Mouse (Mus musculus): ENCODE data around the gene Zfyve28. TPM values are rescaled to one million over a fixed set of nuclear protein-coding genes. Genes with fewer than 3 reads are reported as not detected.

The Zfyve28 gene
- polyA plus RNA-seq, 2 experiments: 0.95 to 1.7 TPM

DNA sequence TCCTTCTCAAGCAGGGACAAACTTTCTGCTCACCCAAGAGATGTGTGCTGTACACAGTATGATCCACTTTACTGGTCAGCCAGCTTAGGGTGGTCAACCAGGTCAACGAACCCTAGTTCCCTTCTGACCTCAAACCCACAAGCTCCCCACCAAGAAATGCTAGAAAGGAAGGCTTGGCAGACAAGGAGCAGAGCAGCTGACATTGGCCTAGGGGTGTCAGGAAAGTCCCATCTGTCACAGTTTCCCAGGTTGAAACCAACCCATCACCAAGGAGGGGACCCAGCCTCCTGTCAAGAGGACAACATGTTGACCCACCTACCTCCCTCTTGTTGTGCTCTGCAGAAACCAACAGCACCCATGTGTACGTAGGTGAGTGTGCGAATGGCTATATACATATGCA, 41.8 kb downstream of the Zfyve28 start:
- no peak for ATAC-seq (ENCODE audit: low FRiP score, low read depth)
- TF ChIP-seq POLR2A (IDR thresholded peaks at IDR 0.05; ENCODE audit: borderline replicate concordance, extremely low read depth, insufficient read depth, insufficient read length): no peak
- no peak overlapping the region for H3K4me2 ChIP-seq (replicated peaks; ENCODE audit: low read depth, low read length, severe bottlenecking)
- H3K9ac ChIP-seq (ENCODE audit: low read depth, low read length, severe bottlenecking): no peak overlapping the region
- no peak overlapping the region for H3K4me3 ChIP-seq (replicated peaks; ENCODE audit: low read length)
- no peaks in the 10 kb centered on the region for H3K27me3 ChIP-seq (ENCODE audit: control insufficient read depth, insufficient read depth, low read length)
- H3K4me1 ChIP-seq (ENCODE audit: control insufficient read depth, insufficient read depth, low read length): peaks cover 10% of the 10 kb centered on the region
- 91% methylated on average over 3 of the region's 3 CpGs for WGBS
- no peaks in the 10 kb centered on the region for H3K36me3 ChIP-seq (ENCODE audit: control insufficient read depth, insufficient read depth, low read length)
- no peak for DNase-seq (ENCODE audit: low spot score)
- no peaks in the 10 kb centered on the region for H3K9me3 ChIP-seq (ENCODE audit: control insufficient read depth, low read length)
- no peak overlapping the region for H3K27ac ChIP-seq (replicated peaks; ENCODE audit: low read depth, low read length)

DNA sequence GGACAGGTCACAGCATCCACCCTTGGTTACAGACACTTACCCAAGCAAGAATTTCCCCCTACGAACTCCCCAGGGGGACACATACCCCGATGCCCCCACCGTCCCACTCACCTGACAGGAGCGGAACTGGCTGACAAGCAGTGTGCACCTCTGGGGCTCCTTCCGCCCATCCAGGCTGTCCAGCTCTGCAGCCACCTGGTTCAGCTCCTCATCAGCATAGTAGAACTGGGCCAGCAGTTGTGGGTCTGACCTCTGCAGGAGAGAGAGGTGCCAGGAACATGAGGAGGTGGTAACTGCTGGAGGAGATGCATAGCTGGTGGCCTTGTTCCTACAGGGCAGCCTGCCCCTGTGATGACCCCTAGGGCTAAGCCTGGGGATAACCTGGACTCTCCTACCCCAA, 45.2 kb downstream of the Zfyve28 start:
- ATAC-seq (ENCODE audit: low FRiP score, low read depth): no peak

DNA sequence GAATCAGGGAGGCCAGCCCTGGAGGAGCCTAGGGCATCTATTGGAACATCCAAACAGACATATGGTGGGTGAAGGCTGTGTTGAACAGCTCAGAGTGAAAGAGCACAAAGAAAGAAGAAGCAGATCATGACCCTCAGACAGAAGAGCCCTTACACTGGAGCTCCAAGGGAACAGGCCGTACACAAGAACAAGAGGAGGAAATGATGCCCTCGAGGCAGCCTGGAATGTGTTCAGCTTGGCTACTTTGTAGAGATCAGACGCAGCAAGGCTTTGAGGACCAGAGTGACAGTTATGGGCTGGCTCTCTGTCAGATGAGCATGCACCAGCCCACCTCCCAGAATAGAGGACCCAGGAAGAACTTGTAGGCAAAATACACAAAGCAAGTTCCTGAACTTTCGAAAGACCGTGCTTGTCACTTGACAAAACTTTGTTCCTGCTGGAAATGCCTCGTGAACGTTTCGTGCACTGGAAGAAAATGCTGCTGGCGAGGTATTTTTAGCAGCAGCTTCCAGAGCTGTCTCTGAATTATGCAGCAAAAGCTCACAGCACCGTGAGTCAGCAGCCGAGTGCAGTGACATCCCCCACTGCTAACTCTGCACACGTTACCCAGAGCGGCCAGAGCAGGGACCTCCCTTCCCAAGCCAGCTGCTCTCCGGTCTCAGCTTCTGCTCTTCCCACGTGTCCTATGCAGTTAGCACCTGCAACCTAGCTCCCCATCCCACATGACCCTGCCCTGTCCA, 45.9 kb downstream of the Zfyve28 start:
- DNase-seq (ENCODE audit: low spot score): peak; percentile 53
- 37% methylated on average over 15 of the region's 15 CpGs for WGBS
- no peak for TF ChIP-seq POLR2A (IDR thresholded peaks at IDR 0.05; ENCODE audit: borderline replicate concordance, extremely low read depth, insufficient read depth, insufficient read length)
- Histone ChIP-seq H3K4me3 (replicated peaks; ENCODE audit: low read length) (no peak overlapping the region), H3K27me3 (ENCODE audit: control insufficient read depth, insufficient read depth, low read length) (no peaks in the 10 kb centered on the region), H3K27ac (replicated peaks; ENCODE audit: low read depth, low read length) (no peak overlapping the region), H3K9me3 (ENCODE audit: control insufficient read depth, low read length) (no peaks in the 10 kb centered on the region), H3K36me3 (ENCODE audit: control insufficient read depth, insufficient read depth, low read length) (no peaks in the 10 kb centered on the region), H3K4me2 (replicated peaks; ENCODE audit: low read depth, low read length, severe bottlenecking) (no peak overlapping the region), H3K4me1 (ENCODE audit: control insufficient read depth, insufficient read depth, low read length) (0 out of 2 replicates have a peak, but pooled peaks cover 4% of the 10 kb centered on the region), H3K9ac (ENCODE audit: low read depth, low read length, severe bottlenecking) (no peak overlapping the region)
- peak; percentile 63 for ATAC-seq (ENCODE audit: low FRiP score, low read depth)

More for the DNA sequence above, 45.2 kb downstream of the Zfyve28 start:
- WGBS: 85% methylated on average over 5 of the region's 5 CpGs
- Histone ChIP-seq H3K9ac (ENCODE audit: low read depth, low read length, severe bottlenecking) (no peak overlapping the region), H3K4me2 (replicated peaks; ENCODE audit: low read depth, low read length, severe bottlenecking) (no peak overlapping the region), H3K27ac (replicated peaks; ENCODE audit: low read depth, low read length) (no peak overlapping the region), H3K9me3 (ENCODE audit: control insufficient read depth, low read length) (no peaks in the 10 kb centered on the region), H3K36me3 (ENCODE audit: control insufficient read depth, insufficient read depth, low read length) (no peaks in the 10 kb centered on the region), H3K27me3 (ENCODE audit: control insufficient read depth, insufficient read depth, low read length) (no peaks in the 10 kb centered on the region), H3K4me3 (replicated peaks; ENCODE audit: low read length) (no peak overlapping the region), H3K4me1 (ENCODE audit: control insufficient read depth, insufficient read depth, low read length) (0 out of 2 replicates have a peak, but pooled peaks cover 4% of the 10 kb centered on the region)
- no peak for TF ChIP-seq POLR2A (IDR thresholded peaks at IDR 0.05; ENCODE audit: borderline replicate concordance, extremely low read depth, insufficient read depth, insufficient read length)
- DNase-seq (ENCODE audit: low spot score): no peak

DNA sequence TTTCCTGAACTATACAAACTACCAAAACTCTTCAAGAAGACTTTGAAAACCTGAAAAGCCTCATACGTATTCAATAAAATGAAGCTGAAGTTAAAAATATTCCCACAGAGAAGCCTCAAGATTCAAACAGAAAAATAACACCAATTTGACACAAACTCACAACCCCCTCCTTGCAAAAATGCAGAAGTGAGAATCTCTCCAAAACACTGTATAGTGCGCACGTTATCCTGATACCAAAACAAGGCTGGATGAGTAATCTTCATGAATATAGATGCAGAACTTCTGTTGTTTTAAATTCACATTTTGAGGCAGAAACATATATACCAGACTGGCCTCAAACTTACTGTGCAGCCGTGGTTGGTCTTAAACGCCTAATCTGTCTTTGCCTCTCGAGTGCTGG, 49.8 kb downstream of the Zfyve28 start:
- Histone ChIP-seq H3K9me3 (ENCODE audit: control insufficient read depth, low read length) (no peaks in the 10 kb centered on the region), H3K4me2 (replicated peaks; ENCODE audit: low read depth, low read length, severe bottlenecking) (no peak overlapping the region), H3K4me1 (ENCODE audit: control insufficient read depth, insufficient read depth, low read length) (0 out of 2 replicates have a peak, but pooled peaks cover 4% of the 10 kb centered on the region), H3K27me3 (ENCODE audit: control insufficient read depth, insufficient read depth, low read length) (no peaks in the 10 kb centered on the region), H3K9ac (ENCODE audit: low read depth, low read length, severe bottlenecking) (no peak overlapping the region), H3K4me3 (replicated peaks; ENCODE audit: low read length) (no peak overlapping the region), H3K27ac (replicated peaks; ENCODE audit: low read depth, low read length) (no peak overlapping the region), H3K36me3 (ENCODE audit: control insufficient read depth, insufficient read depth, low read length) (no peaks in the 10 kb centered on the region)
- WGBS: 88% methylated on average over 6 of the region's 6 CpGs
- no peak for DNase-seq (ENCODE audit: low spot score)
- no peak for ATAC-seq (ENCODE audit: low FRiP score, low read depth)
- TF ChIP-seq POLR2A (IDR thresholded peaks at IDR 0.05; ENCODE audit: borderline replicate concordance, extremely low read depth, insufficient read depth, insufficient read length): no peak

DNA sequence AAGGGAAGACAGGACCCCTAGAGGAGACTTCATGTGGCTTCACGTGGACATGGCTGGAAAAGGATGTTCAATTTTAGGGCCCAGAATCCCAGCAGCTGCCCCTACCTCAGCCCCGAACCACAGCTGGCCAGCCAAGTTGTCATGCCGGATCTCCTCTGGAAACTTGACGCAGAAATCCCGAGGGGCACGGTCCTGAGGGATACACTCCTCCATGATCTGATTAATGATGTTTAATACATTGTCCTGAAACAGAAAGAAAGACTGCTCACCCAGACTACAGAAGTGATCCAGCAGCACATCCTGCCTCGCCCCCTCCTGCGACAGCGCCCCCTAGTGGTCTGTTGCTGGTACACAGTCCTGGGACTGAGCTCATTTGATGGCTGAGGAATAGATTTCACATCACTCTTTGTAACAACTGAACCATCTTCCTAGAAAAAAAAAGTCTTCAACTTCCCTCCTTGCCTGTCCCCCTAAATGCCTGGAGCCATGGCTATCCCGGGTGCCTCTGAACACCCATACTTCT, 52.3 kb downstream of the Zfyve28 start:
- Histone ChIP-seq H3K36me3 (ENCODE audit: control insufficient read depth, insufficient read depth, low read length) (no peaks in the 10 kb centered on the region), H3K27me3 (ENCODE audit: control insufficient read depth, insufficient read depth, low read length) (no peaks in the 10 kb centered on the region), H3K4me3 (replicated peaks; ENCODE audit: low read length) (no peak overlapping the region), H3K9me3 (ENCODE audit: control insufficient read depth, low read length) (no peaks in the 10 kb centered on the region), H3K27ac (replicated peaks; ENCODE audit: low read depth, low read length) (no peak overlapping the region), H3K9ac (ENCODE audit: low read depth, low read length, severe bottlenecking) (no peak overlapping the region), H3K4me2 (replicated peaks; ENCODE audit: low read depth, low read length, severe bottlenecking) (no peak overlapping the region), H3K4me1 (ENCODE audit: control insufficient read depth, insufficient read depth, low read length) (no peaks in the 10 kb centered on the region)
- no peak for DNase-seq (ENCODE audit: low spot score)
- ATAC-seq (ENCODE audit: low FRiP score, low read depth): no peak
- WGBS: 54% methylated on average over 10 of the region's 10 CpGs
- no peak for TF ChIP-seq POLR2A (IDR thresholded peaks at IDR 0.05; ENCODE audit: borderline replicate concordance, extremely low read depth, insufficient read depth, insufficient read length)

All from limb, embryonic 14.5 days (tissue).